Comparison of ENCODE assay signal across 8 mouse cellular contexts in the genomic region with DNA sequence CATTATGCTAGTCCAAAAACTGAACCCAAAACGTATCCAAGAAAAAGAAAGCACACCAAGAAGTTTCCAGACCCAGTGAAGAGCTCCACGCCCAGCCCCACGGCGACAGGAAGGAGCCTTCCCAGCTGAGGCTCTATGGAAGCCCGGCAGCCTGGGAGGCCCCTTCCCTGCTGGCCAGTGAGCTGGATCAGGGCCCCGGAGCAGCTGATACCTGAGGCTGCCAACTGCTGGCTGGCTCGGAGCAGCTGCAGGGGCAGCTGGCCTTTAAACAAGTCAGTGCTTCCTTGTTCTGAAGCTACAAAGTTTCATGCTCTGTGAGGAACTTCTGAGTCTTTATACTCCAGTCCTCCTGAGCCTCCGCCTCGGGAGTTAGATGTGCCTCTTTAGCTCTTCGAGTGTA. TPM values are rescaled to one million over a fixed set of nuclear protein-coding genes. Genes with fewer than 3 reads are reported as not detected.
DNase-seq lines count a peak whose midpoint lies in the region; ATAC-seq lines count a peak whose summit lies in the region.
"Had no signal": no experiment of that assay in that cellular context is flagged by ENCODE, and none has a peak within 500 bp of the region (broad histone marks: within the 10 kb centered on the region; RNA-seq: fewer than 3 reads in every experiment).

No protein-coding gene starts in this region.

- H3K4me2 ChIP-seq in midbrain, embryonic 15.5 days = no peak overlapping the region
- H3K4me2 ChIP-seq in embryonic facial prominence, embryonic 15.5 days (replicated peaks) = 0 out of 2 replicates have a peak overlapping the region, but pooled peaks have one; percentile 19
- peak overlapping the region; percentile 9; the same call in 1 of the 2 replicates for H3K4me2 ChIP-seq in heart, embryonic 16.5 days (ENCODE audit: low read depth, low read length)

- H3K27ac ChIP-seq in midbrain, embryonic 10.5 days (replicated peaks) = 0 out of 2 replicates have a peak overlapping the region, but pooled peaks have one; percentile 2
- H3K27ac ChIP-seq in midbrain, embryonic 15.5 days = no peak overlapping the region
- H3K27ac ChIP-seq in embryonic facial prominence, embryonic 15.5 days (replicated peaks) = peak overlapping the region; percentile 52
- H3K27ac ChIP-seq in heart, embryonic 16.5 days (ENCODE audit: low read length) = peak overlapping the region; percentile 69
- H3K27ac ChIP-seq: left cerebral cortex, adult 2 months had no signal

- H3K4me3 ChIP-seq in midbrain, embryonic 10.5 days = no peak overlapping the region
- H3K4me3 ChIP-seq in midbrain, embryonic 15.5 days = no peak overlapping the region
- no peak overlapping the region for H3K4me3 ChIP-seq in embryonic facial prominence, embryonic 15.5 days (replicated peaks)
- H3K4me3 ChIP-seq in heart, embryonic 16.5 days (ENCODE audit: low read length) = no peak overlapping the region
- H3K4me3 ChIP-seq: left cerebral cortex, adult 2 months had no signal

- H3K4me1 ChIP-seq in midbrain, embryonic 10.5 days = peaks cover 40% of the 10 kb centered on the region
- peaks cover 23% of the 10 kb centered on the region for H3K4me1 ChIP-seq in midbrain, embryonic 15.5 days
- peaks cover 11% of the 10 kb centered on the region for H3K4me1 ChIP-seq in embryonic facial prominence, embryonic 15.5 days
- peaks cover 33% of the 10 kb centered on the region for H3K4me1 ChIP-seq in heart, embryonic 16.5 days (ENCODE audit: control insufficient read depth, insufficient read depth, low read length)

- peaks cover 94% of the 10 kb centered on the region for H3K36me3 ChIP-seq in midbrain, embryonic 10.5 days
- H3K36me3 ChIP-seq in midbrain, embryonic 15.5 days (replicated peaks) = no peaks in the 10 kb centered on the region; the same call in 1 of the 2 replicates
- H3K36me3 ChIP-seq in embryonic facial prominence, embryonic 15.5 days = peaks cover 17% of the 10 kb centered on the region; the same call in 1 of the 2 replicates
- H3K36me3 ChIP-seq in heart, embryonic 16.5 days (ENCODE audit: control insufficient read depth, insufficient read depth) = peaks cover 17% of the 10 kb centered on the region

- no peak for ATAC-seq in midbrain, embryonic 15.5 days (replicated peaks)
- peak; percentile 85 for ATAC-seq in embryonic facial prominence, embryonic 15.5 days (ENCODE audit: insufficient number of reproducible peaks, low FRiP score, low TSS enrichment, low read depth)
- peak; percentile 72 for ATAC-seq in heart, embryonic 16.5 days (replicated peaks; ENCODE audit: extremely low read depth, insufficient read depth, low FRiP score)

- no peaks in the 10 kb centered on the region for H3K9me3 ChIP-seq in midbrain, embryonic 10.5 days (replicated peaks)
- no peaks in the 10 kb centered on the region for H3K9me3 ChIP-seq in midbrain, embryonic 15.5 days
- H3K9me3 ChIP-seq in embryonic facial prominence, embryonic 15.5 days (replicated peaks) = no peaks in the 10 kb centered on the region
- no peaks in the 10 kb centered on the region for H3K9me3 ChIP-seq in heart, embryonic 16.5 days (replicated peaks; ENCODE audit: control insufficient read depth, low read length)

- WGBS in midbrain, embryonic 10.5 days = 81% methylated on average over 10 of the region's 10 CpGs
- WGBS in midbrain, embryonic 15.5 days = 60% methylated on average over 10 of the region's 10 CpGs
- WGBS in embryonic facial prominence, embryonic 15.5 days = 47% methylated on average over 10 of the region's 10 CpGs
- WGBS in heart, embryonic 16.5 days = 45% methylated on average over 10 of the region's 10 CpGs

- DNase-seq in midbrain, embryonic 10.5 days (ENCODE audit: low spot score) = peak; percentile 21
- peak; percentile 41 to 74 for DNase-seq in layer of hippocampus, postnatal 14 days (ENCODE audit: low spot score in 2 of 2)
- DNase-seq in right cerebral cortex, postnatal 10 days (ENCODE audit: low spot score in 2 of 2) = peak; percentile 69 to 71
- DNase-seq in adrenal gland, adult (ENCODE audit: inconsistent age in 2 of 2, low spot score in 1 of 2) = no peak

- H3K9ac ChIP-seq in midbrain, embryonic 15.5 days = no peak overlapping the region
- H3K9ac ChIP-seq in embryonic facial prominence, embryonic 15.5 days = no peak overlapping the region
- H3K9ac ChIP-seq in heart, embryonic 16.5 days (ENCODE audit: low read length) = peak overlapping the region; percentile 47

- H3K27me3 ChIP-seq in midbrain, embryonic 10.5 days (ENCODE audit: low read depth, poor library complexity, severe bottlenecking) = no peaks in the 10 kb centered on the region
- H3K27me3 ChIP-seq in midbrain, embryonic 15.5 days (replicated peaks) = no peaks in the 10 kb centered on the region
- H3K27me3 ChIP-seq in embryonic facial prominence, embryonic 15.5 days = no peaks in the 10 kb centered on the region
- no peaks in the 10 kb centered on the region for H3K27me3 ChIP-seq in heart, embryonic 16.5 days (ENCODE audit: control insufficient read depth, insufficient read depth, low read length)

RNA-seq across cellular contexts. Expression of gene Slc38a1, which starts 38.4 kb away (rescaled TPM):
- polyA plus RNA-seq in midbrain, embryonic 10.5 days (2016; fragmentation: Nextera tagmentation; extraction: Ambion mirVana) = 111 and 117 TPM in 2 replicates
- polyA plus RNA-seq in midbrain, embryonic 15.5 days (2015; fragmentation: Nextera tagmentation; extraction: Ambion mirVana) = 132 and 144 TPM in 2 replicates
- 43.7 and 44.6 TPM in 2 replicates for polyA plus RNA-seq in embryonic facial prominence, embryonic 15.5 days (2015; fragmentation: Nextera tagmentation; extraction: Ambion mirVana)
- 70.7 and 71.2 TPM in 2 replicates for polyA plus RNA-seq in heart, embryonic 16.5 days (2015; fragmentation: Nextera tagmentation; extraction: Ambion mirVana)
- 10 to 100 TPM; 78.7 to 80.0 TPM for total RNA-seq in layer of hippocampus, postnatal 14 days (2021)

Comparison
In these comparisons a context has a peak if more than half of its experiments do, and no peak if none do; other contexts are left out.
1. DNase-seq: peak in midbrain, embryonic 10.5 days (single experiment), layer of hippocampus, postnatal 14 days (2 of 2) and right cerebral cortex, postnatal 10 days (2 of 2); none in adrenal gland, adult (0 of 2).